In the genomic region with DNA sequence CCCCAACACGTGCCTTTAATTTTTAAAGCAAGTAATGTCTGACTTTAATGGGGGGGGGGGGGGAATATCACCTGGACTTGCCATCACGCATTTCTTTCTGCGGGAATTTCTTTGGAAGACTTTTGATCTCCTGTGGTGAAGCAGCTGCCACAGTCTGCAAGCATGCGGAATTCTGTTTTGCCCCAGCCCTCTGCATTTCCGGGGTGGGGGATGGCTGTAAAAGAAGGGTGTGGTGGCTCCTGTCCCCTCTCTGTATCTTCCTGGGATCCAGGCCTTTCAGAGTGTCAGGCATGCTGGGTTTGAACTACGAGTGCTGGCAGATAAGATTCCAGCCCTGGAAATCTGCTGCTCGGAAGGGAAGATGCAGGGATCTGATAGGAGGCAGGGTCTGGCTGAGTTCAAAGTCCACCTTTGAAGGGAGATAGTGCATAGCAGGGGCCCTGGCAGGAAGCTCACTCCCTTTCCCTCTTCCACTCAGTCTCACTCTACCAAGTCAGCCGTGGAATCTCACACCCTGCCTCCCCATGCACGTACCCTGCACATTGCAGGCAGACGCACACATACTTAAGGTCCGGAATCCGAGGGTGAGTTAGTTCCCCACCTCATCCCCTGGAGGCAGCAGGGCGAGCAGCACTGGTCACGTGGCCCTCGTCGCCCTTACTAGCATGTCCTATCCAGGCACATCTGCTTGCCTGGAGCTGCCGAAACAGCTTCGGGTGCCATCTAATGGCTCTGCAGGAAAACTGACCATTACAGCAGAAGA, we compare ENCODE assay signal across 8 mouse cellular contexts. TPM values are rescaled to one million over a fixed set of nuclear protein-coding genes. Genes with fewer than 3 reads are reported as not detected.
DNase-seq lines count a peak whose midpoint lies in the region; ATAC-seq and TF ChIP-seq lines count a peak whose summit lies in the region.

No protein-coding gene starts in this region.

- H3K9ac ChIP-seq in embryonic facial prominence, embryonic 13.5 days = 0 out of 2 replicates have a peak overlapping the region, but pooled peaks have one; percentile 32
- H3K9ac ChIP-seq in stomach, embryonic 16.5 days (ENCODE audit: low read length) = peak overlapping the region; percentile 62

- no peak for TF ChIP-seq CTCF in thymus, adult 2 months (IDR thresholded peaks at IDR 0.05; ENCODE audit: borderline replicate concordance, control insufficient read depth, extremely low read depth, insufficient read depth, low read length, poor library complexity)

- H3K36me3 ChIP-seq in thymus, adult 2 months (ENCODE audit: control insufficient read depth, insufficient read depth, low read length) = no peaks in the 10 kb centered on the region
- H3K36me3 ChIP-seq in embryonic facial prominence, embryonic 13.5 days = no peaks in the 10 kb centered on the region
- peaks cover 7% of the 10 kb centered on the region for H3K36me3 ChIP-seq in megakaryocyte, embryonic 14.5 days (replicated peaks; ENCODE audit: low read length)
- no peaks in the 10 kb centered on the region for H3K36me3 ChIP-seq in stomach, embryonic 16.5 days (ENCODE audit: control insufficient read depth, insufficient read depth, low read length)

- H3K4me3 ChIP-seq in thymus, adult 2 months (ENCODE audit: control insufficient read depth, insufficient read depth, low read length) = no peak overlapping the region
- no peak overlapping the region for H3K4me3 ChIP-seq in embryonic facial prominence, embryonic 13.5 days
- H3K4me3 ChIP-seq in megakaryocyte, embryonic 14.5 days (replicated peaks) = peak overlapping the region; percentile 75
- H3K4me3 ChIP-seq in stomach, embryonic 16.5 days (replicated peaks; ENCODE audit: low read length) = 0 out of 2 replicates have a peak overlapping the region, but pooled peaks have one; percentile 14

- H3K27ac ChIP-seq in thymus, adult 2 months (ENCODE audit: control insufficient read depth, insufficient read depth, low read length) = no peak overlapping the region
- no peak overlapping the region for H3K27ac ChIP-seq in embryonic facial prominence, embryonic 13.5 days
- peak overlapping the region; percentile 61 for H3K27ac ChIP-seq in stomach, embryonic 16.5 days (ENCODE audit: low read length)

- peaks cover 9% of the 10 kb centered on the region for H3K4me1 ChIP-seq in thymus, adult 2 months (replicated peaks; ENCODE audit: control insufficient read depth, insufficient read depth, low read length)
- H3K4me1 ChIP-seq in embryonic facial prominence, embryonic 13.5 days = peaks cover 21% of the 10 kb centered on the region
- H3K4me1 ChIP-seq in megakaryocyte, embryonic 14.5 days = peaks cover 76% of the 10 kb centered on the region
- H3K4me1 ChIP-seq in stomach, embryonic 16.5 days (ENCODE audit: control insufficient read depth, insufficient read depth, low read length) = peaks cover 20% of the 10 kb centered on the region

- 61% methylated on average over 18 of the region's 18 CpGs for WGBS in thymus, adult 2 months
- 11% methylated on average over 18 of the region's 18 CpGs for WGBS in embryonic facial prominence, embryonic 13.5 days
- WGBS in stomach, embryonic 16.5 days = 13% methylated on average over 18 of the region's 18 CpGs

- H3K27me3 ChIP-seq in thymus, adult 2 months (ENCODE audit: control insufficient read depth, insufficient read depth, low read length) = no peaks in the 10 kb centered on the region
- peaks cover 3% of the 10 kb centered on the region; the same call in 1 of the 2 replicates for H3K27me3 ChIP-seq in embryonic facial prominence, embryonic 13.5 days
- no peaks in the 10 kb centered on the region for H3K27me3 ChIP-seq in megakaryocyte, embryonic 14.5 days (replicated peaks)
- H3K27me3 ChIP-seq in stomach, embryonic 16.5 days (ENCODE audit: control insufficient read depth, insufficient read depth, low read length) = no peaks in the 10 kb centered on the region

- no peak overlapping the region for H3K4me2 ChIP-seq in embryonic facial prominence, embryonic 13.5 days
- peak overlapping the region; percentile 39 for H3K4me2 ChIP-seq in stomach, embryonic 16.5 days (ENCODE audit: low read depth, low read length)

- intact Hi-C loops in heart, postnatal 14 days (cut with DNase I) = loop anchor here (2.0 kb wide), 1 partner anchor 242 kb away; no protein-coding TSS in a partner anchor

- peak; percentile 34 for DNase-seq in thymus, postnatal 25 days
- no peak for DNase-seq in thymus, adult 2 months
- DNase-seq in heart, postnatal 14 days = peak; percentile 61 to 67
- DNase-seq in kidney, postnatal 4 days = peak; percentile 78 to 86
- no peak for DNase-seq in layer of hippocampus, postnatal 14 days (ENCODE audit: low spot score in 2 of 2)

- no peak for ATAC-seq in embryonic facial prominence, embryonic 13.5 days (ENCODE audit: insufficient number of reproducible peaks, insufficient read depth, low FRiP score, low TSS enrichment, low read depth)
- peak; percentile 54; the same call in 1 of the 2 replicates for ATAC-seq in stomach, embryonic 16.5 days (ENCODE audit: insufficient read depth, low FRiP score)

- no peaks in the 10 kb centered on the region for H3K9me3 ChIP-seq in embryonic facial prominence, embryonic 13.5 days
- H3K9me3 ChIP-seq in megakaryocyte, embryonic 14.5 days = peaks cover 4% of the 10 kb centered on the region
- no peaks in the 10 kb centered on the region for H3K9me3 ChIP-seq in stomach, embryonic 16.5 days (replicated peaks; ENCODE audit: control insufficient read depth, low read length)

- TF ChIP-seq POLR2A in thymus, adult 2 months (IDR thresholded peaks at IDR 0.05; ENCODE audit: control insufficient read depth, extremely low read depth, insufficient read depth, low read length, poor library complexity) = no peak

RNA-seq across cellular contexts. Expression of a gene that starts 13.7 kb away (rescaled TPM):
- 6.3 and 7.4 TPM in 2 replicates for polyA plus RNA-seq in thymus, adult 2 months (2012; rRNA removed)
- 13.7 and 16.0 TPM in 2 replicates for polyA plus RNA-seq in embryonic facial prominence, embryonic 13.5 days (2015; fragmentation: Nextera tagmentation; extraction: Ambion mirVana)
- 1 to 10 TPM; 8.7 to 9.8 TPM for total RNA-seq in heart, postnatal 14 days (2021)
- polyA plus RNA-seq in megakaryocyte, embryonic 14.5 days (2012; ENCODE audit: insufficient read depth, low replicate concordance) = 11.6 and 15.8 TPM in 2 replicates
- 16.3 and 19.8 TPM in 2 replicates for polyA plus RNA-seq in stomach, embryonic 16.5 days (2015; fragmentation: Nextera tagmentation; extraction: Ambion mirVana)
- 10 to 100 TPM; 27.6 to 30.4 TPM for total RNA-seq in layer of hippocampus, postnatal 14 days (2021)

RNA-seq across cellular contexts. Expression of a gene that starts 21.5 kb away (rescaled TPM):
- 1.3 and 1.7 TPM in 2 replicates for polyA plus RNA-seq in thymus, adult 2 months (2012; rRNA removed)
- 0.18 and 0.22 TPM in 2 replicates for polyA plus RNA-seq in embryonic facial prominence, embryonic 13.5 days (2015; fragmentation: Nextera tagmentation; extraction: Ambion mirVana)
- total RNA-seq in heart, postnatal 14 days (2021) = 1 to 10 TPM; 1.8 to 2.7 TPM
- not detected in 2 replicates for polyA plus RNA-seq in megakaryocyte, embryonic 14.5 days (2012; ENCODE audit: insufficient read depth, low replicate concordance)
- polyA plus RNA-seq in stomach, embryonic 16.5 days (2015; fragmentation: Nextera tagmentation; extraction: Ambion mirVana) = 0.17 TPM in 1 of 2 replicates, not detected in the other
- total RNA-seq in layer of hippocampus, postnatal 14 days (2021) = 10 to 100 TPM; 57.3 to 60.2 TPM

RNA-seq across cellular contexts. Expression of a gene that starts 21.8 kb away (rescaled TPM):
- 3.9 and 4.0 TPM in 2 replicates for polyA plus RNA-seq in thymus, adult 2 months (2012; rRNA removed)
- 2.0 and 2.1 TPM in 2 replicates for polyA plus RNA-seq in embryonic facial prominence, embryonic 13.5 days (2015; fragmentation: Nextera tagmentation; extraction: Ambion mirVana)
- 10 to 100 TPM; 17.6 to 20.8 TPM for total RNA-seq in heart, postnatal 14 days (2021)
- polyA plus RNA-seq in megakaryocyte, embryonic 14.5 days (2012; ENCODE audit: insufficient read depth, low replicate concordance) = 2.9 TPM in 1 of 2 replicates, not detected in the other
- 2.9 and 4.4 TPM in 2 replicates for polyA plus RNA-seq in stomach, embryonic 16.5 days (2015; fragmentation: Nextera tagmentation; extraction: Ambion mirVana)
- 1 to 10 TPM; 5.8 to 7.6 TPM for total RNA-seq in layer of hippocampus, postnatal 14 days (2021)

Comparison
In these comparisons a context has a peak if more than half of its experiments do, and no peak if none do; other contexts are left out.
1. DNase-seq: peak in thymus, postnatal 25 days (single experiment), heart, postnatal 14 days (2 of 2) and kidney, postnatal 4 days (2 of 2); none in thymus, adult 2 months (single experiment) and layer of hippocampus, postnatal 14 days (0 of 2).
2. H3K4me3 ChIP-seq: peak in megakaryocyte, embryonic 14.5 days (single experiment) and stomach, embryonic 16.5 days (single experiment); none in thymus, adult 2 months (single experiment) and embryonic facial prominence, embryonic 13.5 days (single experiment).